Mouse (Mus musculus) adrenal gland, adult (tissue): ENCODE measurements around the gene Exoc6b.
"Not testable (repeated sequence)": the region's sequence is repeated elsewhere in the genome, so short reads cannot be mapped to it uniquely, and the experiment has no call there.

Source experiments
- DNase-seq, 2 experiments: peaks; one replicate each; pipeline ENCODE4 v3.0.0; 2022 to 2023; ENCODE audit warnings: low spot score in 1 of 2; ENCODE audit not compliant: inconsistent age in 2 of 2

Exoc6b gene

GRCm38 (mm10) chr6:84640324-84641061, 428.8 kb downstream of the Exoc6b start:
- DNase-seq, result peak; percentile 21 to 62

GRCm38 (mm10) chr6:84638206-84638605, 431.1 kb downstream of the Exoc6b start:
- peak; percentile 45 to 72 for DNase-seq

GRCm38 (mm10) chr6:84631588-84631987, 437.7 kb downstream of the Exoc6b start:
- no peak for DNase-seq

- peak; percentile 32 to 71 for DNase-seq
Measured at GRCm38 (mm10) chr6:84630276-84630675, 439.0 kb downstream of the Exoc6b start.

GRCm38 (mm10) chr6:84628831-84629230, 440.5 kb downstream of the Exoc6b start:
- no peak for DNase-seq

GRCm38 (mm10) chr6:84626398-84626797, 442.9 kb downstream of the Exoc6b start:
- no peak for DNase-seq

- no peak for DNase-seq
Measured at GRCm38 (mm10) chr6:84619166-84619565, 450.1 kb downstream of the Exoc6b start.

GRCm38 (mm10) chr6:84617051-84617450, 452.3 kb downstream of the Exoc6b start:
- DNase-seq, result no peak

GRCm38 (mm10) chr6:84616586-84616985, 452.7 kb downstream of the Exoc6b start:
- DNase-seq, result no peak

GRCm38 (mm10) chr6:84613561-84613960, 455.8 kb downstream of the Exoc6b start:
- DNase-seq, result no peak

GRCm38 (mm10) chr6:84601136-84601889, 468.0 kb downstream of the Exoc6b start:
- DNase-seq, result no peak

GRCm38 (mm10) chr6:84599296-84599695, 470.0 kb downstream of the Exoc6b start:
- DNase-seq, result not testable (repeated sequence)

GRCm38 (mm10) chr6:84598725-84599124, 470.6 kb downstream of the Exoc6b start:
- no peak for DNase-seq

GRCm38 (mm10) chr6:84594626-84595025, 474.7 kb downstream of the Exoc6b start:
- DNase-seq, result peak in 1 of 2 experiments; percentile 18

GRCm38 (mm10) chr6:84593693-84594092, 475.6 kb downstream of the Exoc6b start, which contains the start of gene Cyp26b1:
Cyp26b1 (minus strand) TSS chr6:84593908.
- DNase-seq, result no peak

GRCm38 (mm10) chr6:84590961-84591745, 478.2 kb downstream of the Exoc6b start:
- peak in 1 of 2 experiments; percentile 39 for DNase-seq

GRCm38 (mm10) chr6:84589742-84590686, 479.3 kb downstream of the Exoc6b start:
- DNase-seq, result peak; percentile 87 to 96

GRCm38 (mm10) chr6:84588895-84589652, 480.2 kb downstream of the Exoc6b start:
- peak; percentile 65 to 86 for DNase-seq

- peak in 1 of 2 experiments; percentile 74 for DNase-seq
Measured at GRCm38 (mm10) chr6:84588221-84588894, 481.0 kb downstream of the Exoc6b start.
